Mouse (Mus musculus) cerebellum, postnatal 36 days (tissue): ENCODE data around the gene Nptx1.

Source experiments
- DNase-seq, 2 experiments: peaks; one replicate each; pipeline ENCODE4 v3.0.0; 2021 to 2022; ENCODE audit warnings: mixed read lengths in 2 of 2

Nptx1 gene

GRCm38 (mm10) chr11:119490861-119491689 lies 56.5 kb downstream of the Nptx1 start, which contains the start of gene Endov:
Gene Endov, plus strand, starts transcription at chr11:119491347.
- DNase-seq = peak; percentile 100
